Mouse (Mus musculus) ES-E14 (cell line): ENCODE measurements around the gene Plekhg2.

Source experiments
- CHD2 ChIP-seq: IDR thresholded peaks from 2 replicates; pipeline ENCODE4 v1.6.1; 2014; ENCODE audit warnings: mild to moderate bottlenecking, low read depth, low read length, inconsistent platforms
- HCFC1 ChIP-seq: IDR thresholded peaks from 2 replicates; pipeline ENCODE4 v1.6.1; 2012; ENCODE audit warnings: low read length, inconsistent platforms, borderline replicate concordance; ENCODE audit not compliant: insufficient read depth
- MAFK ChIP-seq: IDR thresholded peaks from 2 replicates; pipeline ENCODE4 v1.6.1; 2014; ENCODE audit warnings: mild to moderate bottlenecking, low read depth, low read length, inconsistent platforms; ENCODE audit not compliant: insufficient read depth
- ZNF384 ChIP-seq: IDR thresholded peaks from 2 replicates; pipeline ENCODE4 v1.6.1; 2012; ENCODE audit warnings: low read depth, low read length, inconsistent platforms

DNA sequence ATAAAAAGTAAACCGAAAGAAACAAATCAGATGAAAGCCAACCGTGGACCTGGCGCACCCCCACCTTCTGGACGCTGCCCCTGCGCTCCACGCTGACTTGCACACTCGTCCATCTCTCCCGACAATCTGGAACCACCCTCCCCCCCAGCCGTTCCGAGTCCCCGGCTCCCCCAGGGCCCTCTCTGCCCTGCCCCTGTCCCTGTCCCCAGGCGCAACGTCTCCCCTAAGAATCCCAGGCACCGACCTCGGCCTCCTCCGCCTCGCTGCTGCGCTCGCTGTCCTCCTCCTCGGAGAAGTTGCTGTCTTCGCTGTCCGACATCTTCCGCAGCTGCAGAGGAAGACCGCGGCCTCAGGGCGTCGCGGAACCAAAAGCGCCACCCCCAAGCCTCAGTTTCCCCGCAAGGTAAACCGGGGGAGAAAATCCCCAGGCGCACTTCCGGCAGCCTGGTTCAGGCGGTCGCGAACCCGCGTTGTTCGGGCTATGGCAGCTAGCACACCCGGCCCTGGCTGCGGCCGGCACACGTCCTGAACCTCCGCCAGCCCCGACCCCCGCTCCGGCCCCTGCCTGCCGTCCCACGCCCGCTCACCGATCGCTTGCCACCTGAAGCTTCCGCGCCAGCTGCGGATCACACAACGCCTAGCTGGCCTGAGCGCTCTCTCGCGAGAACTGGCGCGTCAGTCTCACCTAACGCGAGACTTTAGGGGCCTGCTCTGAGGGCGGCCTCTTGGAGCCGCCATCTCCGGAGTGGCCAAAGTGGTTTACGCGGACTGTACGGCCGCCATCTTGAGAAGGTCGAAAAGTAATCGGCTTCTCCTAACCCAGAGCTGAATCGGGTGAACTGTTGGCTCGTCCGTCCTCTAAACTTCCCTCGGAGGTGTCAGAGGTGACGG is 34.0 kb downstream of the Plekhg2 start, which contains the start of gene Supt5:
- no peak for TF ChIP-seq ZNF384
- no peak for TF ChIP-seq MAFK
- peak; percentile 99 for TF ChIP-seq CHD2
- peak; percentile 90 for TF ChIP-seq HCFC1
